Mouse (Mus musculus): ENCODE results near the gene Tbx4. TPM values are rescaled to one million over a fixed set of nuclear protein-coding genes. Genes with fewer than 3 reads are reported as not detected.

Gene Tbx4
- total and polyA plus RNA-seq, 3 experiments = 0.12 to 0.64 TPM; not detected in 1

DNA sequence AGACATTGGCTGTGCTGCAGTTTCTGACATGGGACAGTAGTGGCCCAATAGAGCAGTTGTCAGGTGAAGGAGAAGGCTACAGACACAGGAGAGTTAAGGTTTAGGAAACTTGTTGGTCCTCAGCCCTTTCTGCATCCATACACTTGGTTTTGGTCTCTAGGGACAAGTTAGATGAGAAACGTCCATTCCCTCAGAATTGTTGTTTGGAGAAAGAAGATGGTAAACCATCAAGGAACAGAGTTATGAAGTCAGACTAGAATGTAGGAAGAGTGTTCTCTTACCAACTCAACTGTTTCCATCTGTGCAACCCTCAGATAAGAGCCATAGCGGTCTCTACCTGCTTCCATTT is 5.4 kb downstream of the Tbx4 start:
- Histone ChIP-seq H3K79me2 (ENCODE audit: control insufficient read depth, insufficient read depth, low read length, poor library complexity) (no peaks in the 10 kb centered on the region), H3K9me3 (replicated peaks; ENCODE audit: insufficient read depth, low read length) (no peaks in the 10 kb centered on the region), H3K4me1 (ENCODE audit: control insufficient read depth in 1 of 2, insufficient read depth in 2 of 2, low read length in 2 of 2) (peaks cover 3 to 5% of the 10 kb centered on the region in 2 experiments; a peak in 3 of 4 replicates), H3K27ac (ENCODE audit: control insufficient read depth, low read depth, low read length) (no peak overlapping the region), H3K36me3 (ENCODE audit: control insufficient read depth in 1 of 2, insufficient read depth in 2 of 2, low read length in 2 of 2) (peaks cover 0 to 7% of the 10 kb centered on the region in 2 experiments; a peak in 1 of 4 replicates), H3K4me3 (ENCODE audit: control insufficient read depth in 1 of 2, insufficient read depth in 1 of 2, low read depth in 2 of 2, low read length in 2 of 2) (no peak overlapping the region), H3K9ac (ENCODE audit: control insufficient read depth, low read depth, low read length, poor library complexity, severe bottlenecking) (no peak overlapping the region), H3K27me3 (ENCODE audit: control insufficient read depth in 1 of 2, insufficient read depth in 2 of 2, low read length in 2 of 2) (no peaks in the 10 kb centered on the region)
- TF ChIP-seq USF1 (IDR thresholded peaks at IDR 0.05; ENCODE audit: low read depth, low read length) = no peak
- TF ChIP-seq EP300 (IDR thresholded peaks at IDR 0.05; ENCODE audit: low read depth in 1 of 2, low read length in 2 of 2) = peak; percentile 31 to 44; a peak in 2 of 4 replicates
- no peak for TF ChIP-seq ETS1 (IDR thresholded peaks at IDR 0.05; ENCODE audit: low read depth, low read length)
- TF ChIP-seq GATA1 (IDR thresholded peaks at IDR 0.05; ENCODE audit: low read depth, low read length) = peak; percentile 31
- DNase-seq (ENCODE audit: low read depth, low spot score) = peak; percentile 37

DNA sequence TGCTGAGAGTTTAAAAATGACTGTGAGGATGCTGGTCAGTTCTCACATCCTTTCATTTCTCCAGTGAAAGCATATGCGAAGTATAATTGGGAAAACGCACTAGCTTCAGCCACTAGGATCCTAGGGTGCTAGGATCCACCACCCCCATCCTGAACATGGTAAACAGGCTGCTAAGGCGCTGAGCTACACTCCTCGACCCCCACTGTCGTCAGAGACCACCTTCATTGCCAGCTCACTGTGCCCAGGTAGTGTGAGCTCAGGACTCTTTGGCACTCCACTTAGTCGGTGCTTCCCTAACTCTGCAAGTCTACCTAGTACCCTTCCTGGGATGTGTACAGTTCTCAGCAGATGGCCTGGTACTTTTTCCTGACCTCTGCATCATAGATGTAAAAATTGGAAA is 6.5 kb downstream of the Tbx4 start:
- Histone ChIP-seq H3K27me3 (ENCODE audit: control insufficient read depth in 1 of 2, insufficient read depth in 2 of 2, low read length in 2 of 2) (peaks cover 0 to 4% of the 10 kb centered on the region in 2 experiments; a peak in 1 of 4 replicates), H3K36me3 (ENCODE audit: control insufficient read depth in 1 of 2, insufficient read depth in 2 of 2, low read length in 2 of 2) (peaks cover 0 to 7% of the 10 kb centered on the region in 2 experiments; a peak in 1 of 4 replicates), H3K4me3 (ENCODE audit: control insufficient read depth in 1 of 2, insufficient read depth in 1 of 2, low read depth in 2 of 2, low read length in 2 of 2) (no peak overlapping the region), H3K9me3 (replicated peaks; ENCODE audit: insufficient read depth, low read length) (no peaks in the 10 kb centered on the region), H3K27ac (ENCODE audit: control insufficient read depth, low read depth, low read length) (no peak overlapping the region), H3K79me2 (ENCODE audit: control insufficient read depth, insufficient read depth, low read length, poor library complexity) (no peaks in the 10 kb centered on the region), H3K4me1 (ENCODE audit: control insufficient read depth in 1 of 2, insufficient read depth in 2 of 2, low read length in 2 of 2) (peaks cover 3 to 5% of the 10 kb centered on the region in 2 experiments; a peak in 3 of 4 replicates), H3K9ac (ENCODE audit: control insufficient read depth, low read depth, low read length, poor library complexity, severe bottlenecking) (no peak overlapping the region)
- no peak for DNase-seq (ENCODE audit: low read depth, low spot score)
- TF ChIP-seq POLR2A (IDR thresholded peaks at IDR 0.05; ENCODE audit: control insufficient read depth in 1 of 2, insufficient read depth in 1 of 2, low read depth in 1 of 2, low read length in 2 of 2, poor library complexity in 1 of 2) (no peak), HCFC1 (IDR thresholded peaks at IDR 0.05; ENCODE audit: low read depth, low read length) (no peak), CHD1 (IDR thresholded peaks at IDR 0.05; ENCODE audit: low read depth, low read length) (no peak), USF1 (IDR thresholded peaks at IDR 0.05; ENCODE audit: low read depth, low read length) (no peak), ZKSCAN1 (IDR thresholded peaks at IDR 0.05; ENCODE audit: low read depth, low read length) (no peak), ZC3H11A (IDR thresholded peaks at IDR 0.05; ENCODE audit: low read depth, low read length) (no peak), BHLHE40 (IDR thresholded peaks at IDR 0.05; ENCODE audit: borderline replicate concordance, low read depth, low read length) (no peak), TBP (IDR thresholded peaks at IDR 0.05; ENCODE audit: low read depth, low read length) (no peak), NELFE (IDR thresholded peaks at IDR 0.05; ENCODE audit: low read depth, low read length) (no peak), GABPA (IDR thresholded peaks at IDR 0.05; ENCODE audit: low read depth, low read length) (no peak), MYB (IDR thresholded peaks at IDR 0.05; ENCODE audit: low read depth, low read length) (no peak)

Data from MEL (cell line).